12 mouse cellular contexts compared by ENCODE assay signal in genomic region chr7:50221849-50222248, GRCm38 (mm10).
"Had no signal": no experiment of that assay in that cellular context is flagged by ENCODE, and none has a peak within 500 bp of the region (broad histone marks: within the 10 kb centered on the region; RNA-seq: fewer than 3 reads in every experiment).

No protein-coding gene starts in this region.

- H3K4me2 ChIP-seq: liver, embryonic 11.5 days; lung, embryonic 14.5 days; neural tube, embryonic 12.5 days had no signal

- H3K36me3 ChIP-seq: limb, embryonic 10.5 days; neural tube, embryonic 12.5 days had no signal

- H3K4me1 ChIP-seq: limb, embryonic 10.5 days; neural tube, embryonic 12.5 days had no signal

- DNase-seq: kidney, postnatal 25 days; lung, embryonic 14.5 days; lung, postnatal 10 days; lung, postnatal 4 days; right cerebral cortex, postnatal 4 days; spleen, adult 18-20 months; thymus, adult 18-20 months; thymus, postnatal 14 days had no signal

- H3K4me3 ChIP-seq: left cerebral cortex, adult 2 months; limb, embryonic 10.5 days; neural tube, embryonic 12.5 days had no signal

- H3K27me3 ChIP-seq: neural tube, embryonic 12.5 days had no signal

- H3K27ac ChIP-seq: left cerebral cortex, adult 2 months; limb, embryonic 10.5 days; neural tube, embryonic 12.5 days had no signal

- H3K9me3 ChIP-seq: limb, embryonic 10.5 days; neural tube, embryonic 12.5 days had no signal

- H3K9ac ChIP-seq: lung, embryonic 14.5 days; neural tube, embryonic 12.5 days had no signal
